Mouse (Mus musculus) G1E (cell line): ENCODE results near the gene Rnf220. TPM values are rescaled to one million over a fixed set of nuclear protein-coding genes. Genes with fewer than 3 reads are reported as not detected.

Experiments
- ATAC-seq: 2 replicates; pipeline ENCODE4 v1.8.0; 2016; ENCODE audit warnings: mild to moderate bottlenecking; ENCODE audit not compliant: insufficient number of reproducible peaks, poor library complexity, low FRiP score, severe bottlenecking; ENCODE audit errors: extremely low read depth
- DNase-seq: peaks from one replicate; pipeline ENCODE4 v3.0.0; 2012; ENCODE audit warnings: low spot score
- H3K27me3 ChIP-seq: 2 replicates; pipeline ENCODE4 v1.6.1; 2012; ENCODE audit warnings: mild to moderate bottlenecking, low read length, inconsistent platforms; ENCODE audit not compliant: insufficient read depth
- H3K36me3 ChIP-seq: replicated peaks from 2 replicates; pipeline ENCODE3; 2012; ENCODE audit warnings: mild to moderate bottlenecking, inconsistent platforms
- H3K4me1 ChIP-seq: 2 replicates; pipeline ENCODE4 v1.6.1; 2012; ENCODE audit warnings: low read depth, low read length, inconsistent platforms, mixed read lengths; ENCODE audit not compliant: insufficient read depth
- H3K4me3 ChIP-seq: 2 replicates; pipeline ENCODE4 v1.5.1; 2012; ENCODE audit warnings: low read depth, mild to moderate bottlenecking, inconsistent platforms, low read length, moderate library complexity, mixed read lengths
- H3K9me3 ChIP-seq: replicated peaks from 2 replicates; pipeline ENCODE4 v1.6.1; 2012; ENCODE audit warnings: inconsistent platforms
- CTCF ChIP-seq: IDR thresholded peaks from 2 replicates; pipeline ENCODE4 v1.5.1; 2012; ENCODE audit warnings: low read depth, low read length, inconsistent platforms, mixed read lengths
- GATA1 ChIP-seq: IDR thresholded peaks from 2 replicates; pipeline ENCODE4 v1.6.1; 2012; ENCODE audit warnings: borderline replicate concordance, low read length, inconsistent platforms, mixed read lengths
- GATA2 ChIP-seq: IDR thresholded peaks from 2 replicates; pipeline ENCODE4 v1.6.1; 2012; ENCODE audit warnings: low read depth, low read length, inconsistent platforms, borderline replicate concordance
- POLR2AphosphoS5 ChIP-seq: IDR thresholded peaks from 2 replicates; pipeline ENCODE4 v1.6.1; 2012; ENCODE audit warnings: low read depth, low read length, inconsistent platforms; ENCODE audit not compliant: insufficient replicate concordance
- TAL1 ChIP-seq: conservative IDR thresholded peaks from 2 replicates; pipeline ENCODE4 v1.6.1; 2012; ENCODE audit warnings: low read depth, low read length, inconsistent platforms, mixed read lengths
- polyA plus RNA-seq: library from polyadenylated mRNA; stranded (reverse); fragments of >175 nt; gene quantifications from 2 replicates; pipeline ENCODE4 v1.2.3, GENCODE M21; 2012
- total RNA-seq, 2 experiments: library from RNA; stranded (forward) in 1 of 2; stranded (reverse) in 1 of 2; fragments of 200-1000 nt in 1 of 2; fragments of >200 nt in 1 of 2; fragmentation: Nextera tagmentation in 1 of 2; gene quantifications; 2 replicates each; pipeline ENCODE4 v1.2.3; 2014 to 2017

Gene Rnf220
- total RNA-seq (2014; fragmentation: Nextera tagmentation) (73.8 and 87.7 TPM in 2 replicates), total RNA-seq (2017) (83.8 and 88.7 TPM in 2 replicates), polyA plus RNA-seq (109 and 113 TPM in 2 replicates)

- Histone ChIP-seq H3K4me1 (no peaks in the 10 kb centered on the region), H3K36me3 (no peaks in the 10 kb centered on the region), H3K4me3 (no peak within 1 kb of the TSS), H3K9me3 (peaks cover 12% of the 10 kb centered on the region), H3K27me3 (peaks cover 56% of the 10 kb centered on the region)
- ATAC-seq (no peak), DNase-seq (no peak)
- TF ChIP-seq CTCF (no peak), GATA2 (no peak), GATA1 (no peak), POLR2AphosphoS5 (no peak), TAL1 (no peak)
Measured at GRCm38 (mm10) chr4:117496482-117497165, at the start of gene Rnf220. Gene Rnf220, minus strand, starts transcription at chr4:117497052.

DNA sequence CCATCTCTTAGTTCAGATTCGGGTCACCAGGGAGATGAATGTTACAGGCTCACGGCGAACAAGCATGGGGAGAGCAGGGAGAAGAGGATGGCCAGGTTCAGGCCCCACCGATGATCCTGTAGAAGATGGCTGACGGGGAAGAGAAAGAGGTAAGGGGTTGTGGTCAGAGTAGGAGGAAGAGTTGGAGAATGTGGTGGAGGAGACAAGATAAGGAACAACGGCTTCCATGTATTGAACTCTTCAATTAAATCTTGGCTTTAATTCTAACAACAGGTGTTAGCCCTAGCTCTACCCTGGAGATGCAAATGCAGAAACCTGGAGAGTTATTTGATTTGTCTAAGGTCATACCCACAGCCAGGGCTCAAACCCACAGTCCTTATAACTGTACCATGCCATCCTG lies 49.8 kb upstream of the Rnf220 start:
- Histone ChIP-seq H3K27me3 (peaks cover 23% of the 10 kb centered on the region), H3K36me3 (no peaks in the 10 kb centered on the region), H3K9me3 (no peaks in the 10 kb centered on the region), H3K4me3 (no peak overlapping the region), H3K4me1 (peaks cover 17% of the 10 kb centered on the region)
- no peak for ATAC-seq
- TF ChIP-seq GATA2: no peak
- no peak for TF ChIP-seq POLR2AphosphoS5
- no peak for TF ChIP-seq GATA1
- TF ChIP-seq CTCF: no peak
- no peak for TF ChIP-seq TAL1
- DNase-seq: no peak

DNA sequence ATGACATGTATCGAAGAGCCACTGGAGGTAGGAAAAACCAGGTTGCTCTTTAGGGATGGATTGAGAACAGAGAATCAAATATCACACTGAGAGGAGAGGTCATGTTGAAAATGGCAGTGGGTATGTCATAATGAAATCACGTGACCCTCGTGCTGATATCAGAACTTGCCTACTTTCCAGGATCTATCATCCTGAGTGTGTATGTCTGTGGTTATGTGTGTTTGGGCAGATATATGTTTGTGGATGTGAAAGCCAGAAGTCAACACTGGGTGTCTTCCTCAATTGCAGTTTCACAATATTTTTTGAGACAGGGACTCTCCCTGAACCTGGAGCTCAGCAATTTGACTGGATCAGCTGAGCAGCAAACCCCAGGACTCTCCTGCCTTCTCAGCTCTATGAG lies 48.6 kb upstream of the Rnf220 start:
- TF ChIP-seq CTCF (no peak), GATA2 (no peak), TAL1 (no peak), GATA1 (no peak), POLR2AphosphoS5 (no peak)
- H3K9me3 ChIP-seq: no peaks in the 10 kb centered on the region
- no peaks in the 10 kb centered on the region for H3K36me3 ChIP-seq
- DNase-seq: no peak
- ATAC-seq: no peak
- peaks cover 32% of the 10 kb centered on the region for H3K27me3 ChIP-seq
- no peak overlapping the region for H3K4me3 ChIP-seq
- H3K4me1 ChIP-seq: peaks cover 6% of the 10 kb centered on the region; the same call in 1 of the 2 replicates

DNA sequence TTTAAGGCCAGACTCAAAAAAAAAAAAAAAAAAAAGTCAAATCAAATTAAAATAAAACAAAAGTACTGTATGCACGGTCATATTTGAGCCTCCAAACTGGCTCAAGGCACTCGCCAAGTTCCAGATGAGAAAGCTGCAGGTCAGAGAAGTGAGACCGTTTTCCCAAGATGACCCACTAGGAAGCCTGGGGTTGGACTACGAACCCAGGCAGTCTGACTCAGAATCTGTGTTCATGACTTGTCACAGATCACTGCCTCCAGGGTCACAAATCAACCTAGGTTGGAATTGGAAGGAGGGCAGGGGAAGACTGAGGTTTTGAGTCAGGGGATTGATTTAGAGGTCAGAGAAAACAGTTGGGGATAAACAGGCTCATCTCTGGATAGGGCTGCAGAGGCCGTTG lies 43.7 kb upstream of the Rnf220 start:
- DNase-seq (no peak), ATAC-seq (no peak)
- no peaks in the 10 kb centered on the region for H3K36me3 ChIP-seq
- peaks cover 65% of the 10 kb centered on the region for H3K27me3 ChIP-seq
- TF ChIP-seq GATA1: no peak
- TF ChIP-seq GATA2: no peak
- TF ChIP-seq POLR2AphosphoS5: no peak
- no peak for TF ChIP-seq TAL1
- no peak for TF ChIP-seq CTCF
- no peak overlapping the region for H3K4me3 ChIP-seq
- no peaks in the 10 kb centered on the region for H3K9me3 ChIP-seq
- no peaks in the 10 kb centered on the region; the same call in 1 of the 2 replicates for H3K4me1 ChIP-seq

- no peaks in the 10 kb centered on the region for H3K36me3 ChIP-seq
- TF ChIP-seq GATA1: no peak
- no peak for TF ChIP-seq TAL1
- TF ChIP-seq GATA2: no peak
- no peak for TF ChIP-seq CTCF
- TF ChIP-seq POLR2AphosphoS5: no peak
- H3K27me3 ChIP-seq: peaks cover 61% of the 10 kb centered on the region
- no peaks in the 10 kb centered on the region; the same call in 1 of the 2 replicates for H3K4me1 ChIP-seq
- H3K9me3 ChIP-seq: no peaks in the 10 kb centered on the region
- no peak for DNase-seq
- ATAC-seq: no peak
- H3K4me3 ChIP-seq: no peak overlapping the region
Measured at GRCm38 (mm10) chr4:117539329-117539980, 42.6 kb upstream of the Rnf220 start.

- no peak for TF ChIP-seq GATA1
- Histone ChIP-seq H3K36me3 (no peaks in the 10 kb centered on the region), H3K27me3 (peaks cover 54% of the 10 kb centered on the region), H3K9me3 (no peaks in the 10 kb centered on the region), H3K4me3 (no peak overlapping the region), H3K4me1 (no peaks in the 10 kb centered on the region; the same call in 1 of the 2 replicates)
- DNase-seq (no peak), ATAC-seq (no peak)
Measured at GRCm38 (mm10) chr4:117537002-117537401, 40.1 kb upstream of the Rnf220 start.
